Mouse (Mus musculus) embryonic facial prominence, embryonic 15.5 days (tissue): ENCODE data around the gene Dnm1. TPM values are rescaled to one million over a fixed set of nuclear protein-coding genes. Genes with fewer than 3 reads are reported as not detected.
"Not testable (repeated sequence)": the region's sequence is repeated elsewhere in the genome, so short reads cannot be mapped to it uniquely, and the experiment has no call there.

Source experiments
- ATAC-seq: fragments of 200-750 bp; cut with Nextera tagmentation; 2 replicates; pipeline ENCODE4 v1.8.0; 2017; ENCODE audit warnings: low read depth, moderate TSS enrichment; ENCODE audit not compliant: insufficient number of reproducible peaks, low FRiP score, low TSS enrichment
- H3K27ac ChIP-seq: fragments of 300-500 bp; sonication (generic); replicated peaks from 2 replicates; pipeline ENCODE4 v1.5.1; 2015; ENCODE audit warnings: mild to moderate bottlenecking, inconsistent platforms
- H3K27me3 ChIP-seq: fragments of 300-500 bp; sonication (generic); 2 replicates; pipeline ENCODE4 v1.6.1; 2015; ENCODE audit warnings: inconsistent platforms
- H3K36me3 ChIP-seq: fragments of 300-500 bp; sonication (generic); 2 replicates; pipeline ENCODE4 v1.6.1; 2015; ENCODE audit warnings: mild to moderate bottlenecking, inconsistent platforms
- H3K4me1 ChIP-seq: fragments of 300-500 bp; sonication (generic); 2 replicates; pipeline ENCODE4 v1.6.1; 2015; ENCODE audit warnings: inconsistent platforms
- H3K4me2 ChIP-seq: fragments of 300-500 bp; sonication (generic); replicated peaks from 2 replicates; pipeline ENCODE4 v1.6.1; 2015; ENCODE audit warnings: mild to moderate bottlenecking, inconsistent platforms
- H3K4me3 ChIP-seq: fragments of 300-500 bp; sonication (generic); replicated peaks from 2 replicates; pipeline ENCODE4 v1.5.1; 2015; ENCODE audit warnings: mild to moderate bottlenecking, inconsistent platforms
- H3K9ac ChIP-seq: fragments of 300-500 bp; sonication (generic); 2 replicates; pipeline ENCODE4 v1.6.1; 2015; ENCODE audit warnings: inconsistent platforms
- H3K9me3 ChIP-seq: fragments of 300-500 bp; sonication (generic); replicated peaks from 2 replicates; pipeline ENCODE4 v1.6.1; 2016; ENCODE audit warnings: inconsistent platforms
- WGBS: fragments of 180-500 bp; shearing (Covaris S2); methylation state at CpG from one replicate; pipeline ENCODE4 v1.1.7; 2015; 5-methylcytosine and 5-hydroxymethylcytosine counted together
- polyA plus RNA-seq: library from polyadenylated mRNA; unstranded; fragments of >200 nt; fragmentation: Nextera tagmentation; extraction: Ambion mirVana; gene quantifications from 2 replicates; pipeline ENCODE4 v1.2.1, GENCODE M21; 2015

Dnm1 gene
- polyA plus RNA-seq, 1 experiment from 2014 or later = 30.7 TPM

- WGBS = under 1% methylated on average over 27 of the region's 27 CpGs
- ATAC-seq = peak; percentile 8
Observed at GRCm38 (mm10) chr2:32381141-32381774, 28.1 kb upstream of the Dnm1 start.

GRCm38 (mm10) chr2:32380001-32380500 lies 26.9 kb upstream of the Dnm1 start:
- no peak for ATAC-seq
- WGBS = 89% methylated on average over 7 of the region's 7 CpGs
- Histone ChIP-seq H3K36me3 (peaks cover 47% of the 10 kb centered on the region), H3K9me3 (no peaks in the 10 kb centered on the region), H3K27ac (no peak overlapping the region), H3K4me2 (no peak overlapping the region), H3K9ac (no peak overlapping the region), H3K27me3 (no peaks in the 10 kb centered on the region), H3K4me1 (peaks cover 17% of the 10 kb centered on the region), H3K4me3 (no peak overlapping the region)

More at GRCm38 (mm10) chr2:32381141-32381774, 28.1 kb upstream of the Dnm1 start:
- peak overlapping the region; percentile 60 for H3K4me3 ChIP-seq
- H3K27me3 ChIP-seq = no peaks in the 10 kb centered on the region
- peak overlapping the region; percentile 35 for H3K9ac ChIP-seq
- 0 out of 2 replicates have a peak overlapping the region, but pooled peaks have one; percentile 1 for H3K27ac ChIP-seq
- no peaks in the 10 kb centered on the region for H3K9me3 ChIP-seq
- H3K4me2 ChIP-seq = peak overlapping the region; percentile 94
- peaks cover 17% of the 10 kb centered on the region for H3K4me1 ChIP-seq
- peaks cover 35% of the 10 kb centered on the region for H3K36me3 ChIP-seq

- Histone ChIP-seq H3K4me1 (peaks cover 10% of the 10 kb centered on the region), H3K36me3 (peaks cover 71% of the 10 kb centered on the region), H3K27me3 (no peaks in the 10 kb centered on the region), H3K4me3 (no peak overlapping the region), H3K4me2 (no peak overlapping the region), H3K27ac (no peak overlapping the region), H3K9me3 (no peaks in the 10 kb centered on the region), H3K9ac (no peak overlapping the region)
- 92% methylated on average over 10 of the region's 10 CpGs for WGBS
- no peak for ATAC-seq
Observed at GRCm38 (mm10) chr2:32376963-32377362, 23.8 kb upstream of the Dnm1 start.

GRCm38 (mm10) chr2:32375317-32375940 lies 22.3 kb upstream of the Dnm1 start:
- Histone ChIP-seq H3K27me3 (no peaks in the 10 kb centered on the region), H3K27ac (no peak overlapping the region; the same call in 1 of the 2 replicates), H3K9ac (no peak overlapping the region), H3K4me3 (no peak overlapping the region), H3K4me1 (no peaks in the 10 kb centered on the region), H3K36me3 (peaks cover 87% of the 10 kb centered on the region), H3K9me3 (no peaks in the 10 kb centered on the region), H3K4me2 (no peak overlapping the region)
- no peak for ATAC-seq
- WGBS = 89% methylated on average over 13 of the region's 13 CpGs

- H3K9ac ChIP-seq = no peak overlapping the region
- H3K4me1 ChIP-seq = no peaks in the 10 kb centered on the region
- H3K36me3 ChIP-seq = peaks cover 90% of the 10 kb centered on the region
- WGBS = 81% methylated on average over 10 of the region's 10 CpGs
- no peak overlapping the region for H3K4me3 ChIP-seq
- H3K27ac ChIP-seq = no peak overlapping the region
- no peaks in the 10 kb centered on the region for H3K27me3 ChIP-seq
- no peak overlapping the region for H3K4me2 ChIP-seq
- ATAC-seq = no peak
- no peaks in the 10 kb centered on the region for H3K9me3 ChIP-seq
Observed at GRCm38 (mm10) chr2:32374191-32374590, 21.1 kb upstream of the Dnm1 start.

GRCm38 (mm10) chr2:32367315-32367714 lies 14.2 kb upstream of the Dnm1 start:
- H3K27ac ChIP-seq = no peak overlapping the region
- H3K4me3 ChIP-seq = no peak overlapping the region
- peaks cover 11% of the 10 kb centered on the region for H3K4me1 ChIP-seq
- no peak for ATAC-seq
- 95% methylated on average over 5 of the region's 5 CpGs for WGBS
- H3K36me3 ChIP-seq = peaks cover 61% of the 10 kb centered on the region
- H3K27me3 ChIP-seq = no peaks in the 10 kb centered on the region
- no peak overlapping the region for H3K4me2 ChIP-seq
- no peaks in the 10 kb centered on the region for H3K9me3 ChIP-seq
- H3K9ac ChIP-seq = no peak overlapping the region

- Histone ChIP-seq H3K9ac (peak overlapping the region; percentile 77; the same call in 1 of the 2 replicates), H3K4me3 (peak overlapping the region; percentile 72), H3K27me3 (no peaks in the 10 kb centered on the region), H3K9me3 (no peaks in the 10 kb centered on the region), H3K27ac (no peak overlapping the region), H3K4me2 (peak overlapping the region; percentile 79), H3K4me1 (peaks cover 27% of the 10 kb centered on the region), H3K36me3 (peaks cover 30% of the 10 kb centered on the region)
- 86% methylated on average over 8 of the region's 8 CpGs for WGBS
- ATAC-seq = no peak
Observed at GRCm38 (mm10) chr2:32364121-32364520, 11.0 kb upstream of the Dnm1 start.

- H3K4me2 ChIP-seq = peak overlapping the region; percentile 79
- H3K9ac ChIP-seq = peak overlapping the region; percentile 77
- peaks cover 27% of the 10 kb centered on the region for H3K36me3 ChIP-seq
- peaks cover 27% of the 10 kb centered on the region for H3K4me1 ChIP-seq
- peak overlapping the region; percentile 96 for H3K27ac ChIP-seq
- WGBS = 5% methylated on average over 19 of the region's 19 CpGs
- H3K9me3 ChIP-seq = no peaks in the 10 kb centered on the region
- H3K4me3 ChIP-seq = peak overlapping the region; percentile 72
- no peak for ATAC-seq
- H3K27me3 ChIP-seq = no peaks in the 10 kb centered on the region
Observed at GRCm38 (mm10) chr2:32363376-32364106, 10.4 kb upstream of the Dnm1 start.

GRCm38 (mm10) chr2:32362817-32363340 lies 9.7 kb upstream of the Dnm1 start:
- WGBS = under 1% methylated on average over 53 of the region's 53 CpGs
- H3K36me3 ChIP-seq = peaks cover 24% of the 10 kb centered on the region
- ATAC-seq = peak; percentile 81

GRCm38 (mm10) chr2:32362274-32362673 lies 9.1 kb upstream of the Dnm1 start:
- Histone ChIP-seq H3K4me3 (peak overlapping the region; percentile 72), H3K27ac (peak overlapping the region; percentile 96; the same call in 1 of the 2 replicates), H3K4me2 (peak overlapping the region; percentile 79), H3K9ac (peak overlapping the region; percentile 77), H3K4me1 (peaks cover 27% of the 10 kb centered on the region), H3K36me3 (peaks cover 18% of the 10 kb centered on the region)
- H3K9me3 ChIP-seq, ATAC-seq, H3K27me3 ChIP-seq: not testable (repeated sequence)
- WGBS = 28% methylated on average over 5 of the region's 5 CpGs

More at GRCm38 (mm10) chr2:32362817-32363340, 9.7 kb upstream of the Dnm1 start:
- Histone ChIP-seq H3K4me3 (peak overlapping the region; percentile 72), H3K9me3 (no peaks in the 10 kb centered on the region), H3K9ac (peak overlapping the region; percentile 77), H3K4me1 (peaks cover 27% of the 10 kb centered on the region), H3K27ac (peak overlapping the region; percentile 96), H3K4me2 (peak overlapping the region; percentile 79), H3K27me3 (no peaks in the 10 kb centered on the region)

GRCm38 (mm10) chr2:32361437-32361836 lies 8.3 kb upstream of the Dnm1 start:
- no peak overlapping the region for H3K9ac ChIP-seq
- 1% methylated on average over 24 of the region's 24 CpGs for WGBS

More at GRCm38 (mm10) chr2:32361437-32361836, 8.3 kb upstream of the Dnm1 start:
- Histone ChIP-seq H3K27me3 (no peaks in the 10 kb centered on the region), H3K4me1 (peaks cover 27% of the 10 kb centered on the region), H3K4me2 (peak overlapping the region; percentile 83), H3K9me3 (no peaks in the 10 kb centered on the region), H3K36me3 (peaks cover 10% of the 10 kb centered on the region), H3K27ac (no peak overlapping the region), H3K4me3 (peak overlapping the region; percentile 44)
- 0 out of 2 replicates have a peak, but pooled peaks have one; percentile 34 for ATAC-seq
